Mouse (Mus musculus) cerebellum, adult 11 months (tissue): ENCODE measurements at regions not wholly inside any gene's neighbourhood (a gene's known extent, or its start where the extent isn't known, plus 50 kb on each side); places are given as distances from the start of the nearest gene placed in this dataset.

Experiments used
- DNase-seq: peaks from one replicate; pipeline ENCODE4 v3.0.0; 2022

- no peak for DNase-seq
These were observed 69.5 kb downstream of the Aldh8a1 start for GRCm38 (mm10) chr10:21446641-21447040.

GRCm38 (mm10) chr10:21448132-21448531 is 71.0 kb downstream of the Aldh8a1 start:
- DNase-seq = no peak

- no peak for DNase-seq
These were observed 71.9 kb downstream of the Aldh8a1 start for GRCm38 (mm10) chr10:21448942-21449341.

- no peak for DNase-seq
These were observed 75.5 kb downstream of the Aldh8a1 start for GRCm38 (mm10) chr10:21452611-21453010.

GRCm38 (mm10) chr10:21453527-21453926 is 76.4 kb downstream of the Aldh8a1 start:
- DNase-seq = no peak

GRCm38 (mm10) chr10:21454153-21454552 is 77.1 kb downstream of the Aldh8a1 start:
- DNase-seq = no peak

- no peak for DNase-seq
These were observed 77.7 kb downstream of the Aldh8a1 start for GRCm38 (mm10) chr10:21454757-21455156.

- DNase-seq = no peak
These were observed 78.8 kb downstream of the Aldh8a1 start for GRCm38 (mm10) chr10:21455863-21456262.

GRCm38 (mm10) chr10:21456359-21456758 is 79.3 kb downstream of the Aldh8a1 start:
- DNase-seq = no peak

- DNase-seq = no peak
These were observed 79.9 kb downstream of the Aldh8a1 start for GRCm38 (mm10) chr10:21456991-21457390.

- no peak for DNase-seq
These were observed 81.5 kb downstream of the Aldh8a1 start for GRCm38 (mm10) chr10:21458608-21459007.

- no peak for DNase-seq
These were observed 83.0 kb downstream of the Aldh8a1 start for GRCm38 (mm10) chr10:21460062-21460461.

GRCm38 (mm10) chr10:21462915-21463314 is 85.8 kb downstream of the Aldh8a1 start:
- DNase-seq = no peak

- peak; percentile 68 for DNase-seq
These were observed 88.3 kb downstream of the Aldh8a1 start for GRCm38 (mm10) chr10:21465362-21465761.

GRCm38 (mm10) chr10:21465806-21466377 is 88.8 kb downstream of the Aldh8a1 start:
- DNase-seq = no peak

GRCm38 (mm10) chr10:21467425-21468085 is 90.5 kb downstream of the Aldh8a1 start:
- DNase-seq = no peak

- DNase-seq = no peak
These were observed 91.3 kb downstream of the Aldh8a1 start for GRCm38 (mm10) chr10:21468421-21468820.

- DNase-seq = no peak
These were observed 92.9 kb downstream of the Aldh8a1 start for GRCm38 (mm10) chr10:21469961-21470360.

- no peak for DNase-seq
These were observed 93.5 kb downstream of the Aldh8a1 start for GRCm38 (mm10) chr10:21470589-21470988.

- DNase-seq = no peak
These were observed 97.2 kb downstream of the Aldh8a1 start for GRCm38 (mm10) chr10:21474242-21474641.

GRCm38 (mm10) chr10:21478004-21478403 is 100.9 kb downstream of the Aldh8a1 start:
- DNase-seq = no peak

GRCm38 (mm10) chr10:21479403-21479802 is 102.3 kb downstream of the Aldh8a1 start:
- DNase-seq = no peak

GRCm38 (mm10) chr10:21481255-21481654 is 104.2 kb downstream of the Aldh8a1 start:
- DNase-seq = no peak

- no peak for DNase-seq
These were observed 105.0 kb downstream of the Aldh8a1 start for GRCm38 (mm10) chr10:21482055-21482454.

GRCm38 (mm10) chr10:21482659-21483058 is 105.6 kb downstream of the Aldh8a1 start:
- no peak for DNase-seq
